Mouse (Mus musculus) forebrain, embryonic 11.5 days (tissue): ENCODE measurements at regions not wholly inside any gene's neighbourhood (a gene's known extent, or its start where the extent isn't known, plus 50 kb on each side); places are given as distances from the start of the nearest gene placed in this dataset.

ENCODE experiments used
- ATAC-seq: fragments of 200-750 bp; cut with Nextera tagmentation; replicated peaks from 2 replicates; pipeline ENCODE4 v1.8.0; 2017; ENCODE audit warnings: moderate TSS enrichment; ENCODE audit not compliant: low FRiP score
- DNase-seq: peaks from one replicate; pipeline ENCODE4 v3.0.0-alpha.2; 2017; ENCODE audit warnings: low spot score
- H3K27ac ChIP-seq: fragments of 300-500 bp; sonication (generic); 2 replicates; pipeline ENCODE4 v1.5.1; 2014; ENCODE audit warnings: low read depth, low read length
- H3K27me3 ChIP-seq: fragments of 300-500 bp; sonication (generic); 2 replicates; pipeline ENCODE4 v1.6.1; 2014; ENCODE audit warnings: mild to moderate bottlenecking, low read length, mixed read lengths; ENCODE audit not compliant: control insufficient read depth, insufficient read depth
- H3K36me3 ChIP-seq: fragments of 300-500 bp; sonication (generic); 2 replicates; pipeline ENCODE4 v1.6.1; 2014; ENCODE audit warnings: mild to moderate bottlenecking, low read length, moderate library complexity, mixed read lengths; ENCODE audit not compliant: control insufficient read depth, insufficient read depth
- H3K4me1 ChIP-seq: fragments of 300-500 bp; sonication (generic); replicated peaks from 2 replicates; pipeline ENCODE4 v1.6.1; 2014; ENCODE audit warnings: low read length, mixed read lengths; ENCODE audit not compliant: control insufficient read depth, insufficient read depth
- H3K4me2 ChIP-seq: fragments of 300-500 bp; sonication (generic); 2 replicates; pipeline ENCODE4 v1.6.1; 2014; ENCODE audit warnings: low read depth, mild to moderate bottlenecking, low read length, moderate library complexity, mixed read lengths; ENCODE audit not compliant: severe bottlenecking
- H3K4me3 ChIP-seq: fragments of 300-500 bp; sonication (generic); 2 replicates; pipeline ENCODE4 v1.5.1; 2014; ENCODE audit warnings: low read depth, low read length
- H3K9ac ChIP-seq: fragments of 300-500 bp; sonication (generic); 2 replicates; pipeline ENCODE4 v1.6.1; 2014; ENCODE audit warnings: low read length
- H3K9me3 ChIP-seq: fragments of 300-500 bp; sonication (generic); 2 replicates; pipeline ENCODE4 v1.6.1; 2016; ENCODE audit warnings: low read length, mixed read lengths; ENCODE audit not compliant: control insufficient read depth
- WGBS: fragments of 180-500 bp; shearing (Covaris S2); extraction: QIAGEN DNeasy Blood & Tissue Kit; methylation state at CpG from one replicate; pipeline ENCODE4 v1.1.7; 2014; 5-methylcytosine and 5-hydroxymethylcytosine counted together

DNA sequence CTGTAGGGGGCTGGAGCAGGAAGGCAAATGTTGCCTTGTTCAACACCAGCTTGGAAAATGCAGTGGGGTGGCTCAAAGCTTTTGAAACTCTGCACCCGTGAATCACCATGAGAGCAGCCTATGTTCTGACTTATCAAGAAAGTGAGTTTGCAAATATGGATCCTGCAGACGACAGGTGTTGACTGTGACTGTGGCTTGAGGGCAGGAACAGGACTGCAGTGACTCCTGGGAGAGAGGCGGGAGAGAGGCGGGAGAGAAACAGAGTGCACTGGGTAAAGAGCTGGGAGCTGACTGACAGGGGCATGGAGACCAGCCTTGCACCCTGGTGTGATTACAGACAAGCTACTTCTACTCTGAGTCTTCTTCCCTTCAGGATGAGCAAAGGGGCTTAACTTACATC lies 254.0 kb downstream of the Sec23ip start:
- H3K27ac ChIP-seq: no peak overlapping the region
- DNase-seq (no peak), ATAC-seq (no peak)
- no peaks in the 10 kb centered on the region for H3K4me1 ChIP-seq
- H3K9me3 ChIP-seq: no peaks in the 10 kb centered on the region
- WGBS: 79% methylated on average over 4 of the region's 4 CpGs
- H3K36me3 ChIP-seq: no peaks in the 10 kb centered on the region
- H3K9ac ChIP-seq: no peak overlapping the region
- H3K4me2 ChIP-seq: no peak overlapping the region
- H3K4me3 ChIP-seq: no peak overlapping the region
- H3K27me3 ChIP-seq: no peaks in the 10 kb centered on the region

DNA sequence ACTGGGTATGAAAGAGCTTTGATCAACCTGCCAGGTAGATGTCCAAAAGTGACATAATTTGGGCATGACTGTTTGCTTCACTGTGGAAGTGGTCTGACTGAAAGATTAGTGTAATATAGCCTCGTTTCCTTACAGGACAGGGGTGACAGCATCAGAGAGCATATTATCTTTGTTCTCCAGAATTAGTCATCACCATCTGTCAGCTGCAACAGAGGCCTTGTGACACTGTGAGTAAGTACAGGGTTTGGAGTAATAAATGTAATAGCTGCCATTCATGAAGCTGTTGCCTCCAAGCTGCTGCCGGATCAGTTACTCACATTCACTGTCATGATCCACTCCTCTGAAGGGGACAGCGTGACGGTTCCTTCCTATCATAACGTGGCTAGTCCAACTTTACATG lies 254.4 kb upstream of the Plpp4 start:
- Histone ChIP-seq H3K36me3 (no peaks in the 10 kb centered on the region), H3K27me3 (no peaks in the 10 kb centered on the region), H3K9me3 (no peaks in the 10 kb centered on the region), H3K27ac (no peak overlapping the region), H3K4me3 (no peak overlapping the region), H3K9ac (no peak overlapping the region), H3K4me2 (no peak overlapping the region), H3K4me1 (no peaks in the 10 kb centered on the region)
- ATAC-seq: no peak
- DNase-seq: no peak
- WGBS: 93% methylated on average over 5 of the region's 5 CpGs

DNA sequence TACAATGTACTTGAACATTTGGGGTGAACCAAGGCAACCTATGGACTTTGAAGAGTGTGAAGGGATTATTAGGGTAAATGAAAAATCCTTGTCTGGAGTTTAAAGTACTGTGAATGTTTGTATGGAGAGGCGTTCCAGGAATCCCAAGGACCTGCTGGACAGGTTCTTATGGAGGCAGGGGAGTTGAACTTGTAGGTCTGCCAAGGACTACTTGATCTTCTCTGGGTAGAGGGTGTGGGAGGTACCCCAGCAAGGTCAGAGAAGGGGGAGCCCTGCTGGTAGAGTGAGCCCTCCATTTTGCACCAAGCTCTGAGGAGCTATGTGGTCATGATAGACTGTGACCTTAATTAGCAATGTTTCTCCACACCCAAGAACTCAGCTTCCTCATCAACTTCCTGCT lies 253.7 kb upstream of the Plpp4 start:
- H3K4me3 ChIP-seq: no peak overlapping the region
- no peak overlapping the region for H3K4me2 ChIP-seq
- no peaks in the 10 kb centered on the region for H3K36me3 ChIP-seq
- H3K27ac ChIP-seq: no peak overlapping the region
- 83% methylated on average over 1 of the region's 1 CpGs for WGBS
- H3K27me3 ChIP-seq: no peaks in the 10 kb centered on the region
- H3K9me3 ChIP-seq: no peaks in the 10 kb centered on the region
- DNase-seq (no peak), ATAC-seq (no peak)
- no peak overlapping the region for H3K9ac ChIP-seq
- no peaks in the 10 kb centered on the region for H3K4me1 ChIP-seq

DNA sequence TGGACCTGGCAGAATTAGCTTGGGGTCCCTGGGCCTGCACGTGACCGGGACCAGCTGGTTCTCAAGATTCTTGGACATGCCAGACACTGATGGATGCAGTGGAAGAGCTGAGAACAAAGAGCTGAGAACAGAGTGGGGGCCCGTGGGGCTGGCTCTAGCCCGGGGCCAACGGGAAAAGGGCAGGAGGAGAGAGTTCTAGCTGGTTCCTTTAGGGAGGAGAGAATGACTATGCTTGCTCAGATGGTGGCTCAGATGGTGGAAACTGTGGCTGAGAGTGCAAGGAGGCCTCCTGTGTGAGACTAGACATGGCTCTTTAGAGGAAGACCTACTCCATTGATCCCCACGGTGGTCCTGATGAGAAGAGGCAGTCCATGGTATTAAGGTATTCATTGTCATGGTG lies 240.5 kb upstream of the Plpp4 start:
- ATAC-seq (no peak), DNase-seq (no peak)
- Histone ChIP-seq H3K9ac (no peak overlapping the region), H3K4me1 (no peaks in the 10 kb centered on the region), H3K27me3 (no peaks in the 10 kb centered on the region), H3K36me3 (no peaks in the 10 kb centered on the region), H3K4me3 (no peak overlapping the region), H3K27ac (no peak overlapping the region), H3K9me3 (no peaks in the 10 kb centered on the region), H3K4me2 (no peak overlapping the region)
- 90% methylated on average over 6 of the region's 6 CpGs for WGBS

DNA sequence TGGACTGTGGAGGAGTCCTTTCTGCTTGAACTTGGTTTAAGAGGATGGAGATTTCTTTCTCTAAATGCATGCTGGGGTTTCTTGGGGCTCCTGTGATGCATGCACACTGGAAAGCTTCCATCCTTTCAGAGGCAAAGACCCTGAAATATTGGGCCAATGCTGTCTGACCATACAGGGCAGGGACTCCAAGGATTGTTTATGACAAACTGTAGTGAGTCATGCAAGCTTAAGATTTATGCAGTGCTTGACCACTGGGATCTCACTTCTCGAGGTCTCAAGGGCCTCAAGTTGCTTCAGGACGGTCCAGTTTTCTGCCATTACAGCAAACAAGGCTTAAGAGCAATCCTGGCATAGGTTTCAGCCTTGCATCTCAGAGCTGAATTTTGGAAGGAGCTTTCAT lies 229.7 kb upstream of the Plpp4 start:
- 80% methylated on average over 2 of the region's 2 CpGs for WGBS
- no peak overlapping the region for H3K4me3 ChIP-seq
- ATAC-seq (no peak), DNase-seq (no peak)
- no peak overlapping the region for H3K27ac ChIP-seq
- H3K9ac ChIP-seq: no peak overlapping the region
- no peak overlapping the region for H3K4me2 ChIP-seq
- H3K9me3 ChIP-seq: no peaks in the 10 kb centered on the region
- H3K4me1 ChIP-seq: no peaks in the 10 kb centered on the region
- H3K36me3 ChIP-seq: no peaks in the 10 kb centered on the region
- H3K27me3 ChIP-seq: no peaks in the 10 kb centered on the region

DNA sequence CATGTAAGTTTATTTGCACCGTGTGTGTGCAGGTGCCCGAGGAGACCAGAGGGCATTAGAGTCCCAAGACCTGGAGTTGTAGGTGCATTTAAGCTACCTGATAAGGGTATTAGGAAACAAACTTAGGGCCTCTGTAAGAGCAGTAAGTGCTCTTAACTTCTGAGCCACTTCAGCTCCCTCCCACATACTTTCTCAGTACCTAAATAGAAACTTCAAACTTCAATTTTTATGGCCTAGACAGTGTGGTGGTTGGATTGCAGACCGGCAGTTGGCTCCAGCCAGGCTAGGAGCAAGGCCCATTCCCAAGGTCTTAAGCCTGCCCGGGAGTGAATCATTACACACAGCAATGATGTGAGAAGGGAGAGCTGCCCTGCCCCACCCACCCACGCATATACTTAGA lies 208.8 kb upstream of the Plpp4 start:
- Histone ChIP-seq H3K27me3 (no peaks in the 10 kb centered on the region), H3K9me3 (no peaks in the 10 kb centered on the region), H3K36me3 (no peaks in the 10 kb centered on the region), H3K4me2 (no peak overlapping the region), H3K4me3 (no peak overlapping the region), H3K4me1 (no peaks in the 10 kb centered on the region), H3K9ac (no peak overlapping the region), H3K27ac (no peak overlapping the region)
- ATAC-seq (no peak), DNase-seq (no peak)
- WGBS: 81% methylated on average over 5 of the region's 5 CpGs

DNA sequence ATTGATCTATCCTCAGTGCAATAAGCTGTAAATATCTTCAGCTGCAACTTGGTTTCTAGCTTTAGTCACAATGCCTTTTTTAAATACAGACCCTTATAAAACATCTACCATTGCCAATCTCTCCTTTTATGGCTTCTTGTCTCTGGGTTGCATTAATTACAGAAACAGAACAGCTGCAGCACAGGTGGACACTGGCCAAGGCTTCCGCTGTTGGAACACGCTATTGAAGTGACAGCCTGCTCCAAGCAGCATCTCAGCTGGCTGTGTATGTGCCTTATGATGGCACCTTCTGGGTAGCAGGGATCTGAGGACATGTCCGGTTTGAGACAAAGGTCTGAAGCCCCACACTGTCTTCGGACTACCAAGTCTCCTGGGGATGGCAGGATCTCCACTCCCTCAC lies 207.1 kb upstream of the Plpp4 start:
- Histone ChIP-seq H3K4me3 (no peak overlapping the region), H3K4me2 (no peak overlapping the region), H3K36me3 (no peaks in the 10 kb centered on the region), H3K27me3 (no peaks in the 10 kb centered on the region), H3K4me1 (no peaks in the 10 kb centered on the region), H3K9ac (no peak overlapping the region), H3K9me3 (no peaks in the 10 kb centered on the region), H3K27ac (no peak overlapping the region)
- 96% methylated on average over 4 of the region's 4 CpGs for WGBS
- no peak for ATAC-seq
- DNase-seq: no peak

DNA sequence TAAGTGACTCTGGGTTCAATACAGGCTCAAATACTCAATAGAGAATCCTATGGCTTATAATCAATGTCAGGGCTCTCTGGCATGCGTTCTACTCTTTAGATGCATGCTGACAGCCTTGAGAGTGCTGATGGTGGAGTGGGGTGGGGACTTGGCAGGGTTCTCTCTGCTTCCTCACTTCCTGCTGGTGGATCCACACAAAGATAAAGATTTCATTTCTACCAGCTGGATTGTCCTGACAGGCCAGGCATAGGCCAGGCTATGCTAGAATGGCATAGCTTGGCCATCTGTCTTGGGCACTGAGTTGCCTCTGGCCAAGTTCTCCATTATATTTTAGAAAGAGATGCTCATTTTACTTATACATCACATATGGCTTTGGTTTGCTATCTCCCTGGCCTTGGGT lies 206.2 kb upstream of the Plpp4 start:
- H3K4me1 ChIP-seq: no peaks in the 10 kb centered on the region
- H3K36me3 ChIP-seq: no peaks in the 10 kb centered on the region
- no peak overlapping the region for H3K27ac ChIP-seq
- whole genome bisulfite sequencing: 96% methylated on average over 1 of the region's 1 CpGs
- no peaks in the 10 kb centered on the region for H3K27me3 ChIP-seq
- no peaks in the 10 kb centered on the region for H3K9me3 ChIP-seq
- H3K9ac ChIP-seq: no peak overlapping the region
- ATAC-seq: no peak
- H3K4me3 ChIP-seq: no peak overlapping the region
- no peak overlapping the region for H3K4me2 ChIP-seq
- no peak for DNase-seq

DNA sequence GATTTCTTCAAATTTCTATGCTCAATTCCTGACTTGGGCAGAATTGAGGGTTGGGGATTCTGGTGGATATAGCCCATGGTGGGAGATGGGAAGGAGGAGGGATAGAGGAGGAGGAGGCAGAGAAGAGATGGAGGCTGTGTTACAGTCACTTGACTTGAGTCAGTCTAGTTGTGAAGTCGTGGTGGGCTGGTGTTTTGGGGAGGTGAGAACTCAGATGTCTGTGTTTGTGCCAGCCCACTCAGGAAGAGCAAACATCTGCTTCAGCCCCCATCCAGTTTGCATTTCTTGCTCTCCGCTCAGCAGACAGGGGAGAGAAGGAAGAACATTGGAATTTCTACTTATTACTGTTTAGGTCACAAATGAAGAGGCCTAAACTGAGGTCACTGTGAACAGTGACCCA lies 189.9 kb upstream of the Plpp4 start:
- DNase-seq (no peak), ATAC-seq (no peak)
- Histone ChIP-seq H3K4me1 (no peaks in the 10 kb centered on the region), H3K4me2 (no peak overlapping the region), H3K27ac (no peak overlapping the region), H3K9me3 (no peaks in the 10 kb centered on the region), H3K36me3 (no peaks in the 10 kb centered on the region), H3K9ac (no peak overlapping the region), H3K4me3 (no peak overlapping the region), H3K27me3 (no peaks in the 10 kb centered on the region)
- WGBS: 88% methylated on average over 2 of the region's 2 CpGs
